Mouse (Mus musculus) activated CD4-positive, CD25-positive, alpha-beta regulatory T cell, adult 4 months (primary cell): ENCODE results near the gene Tceanc. TPM values are rescaled to one million over a fixed set of nuclear protein-coding genes. Genes with fewer than 3 reads are reported as not detected.
"Not testable (repeated sequence)": the region's sequence is repeated elsewhere in the genome, so short reads cannot be mapped to it uniquely, and the experiment has no call there.

Experiments
- ATAC-seq: one replicate; pipeline ENCODE4 v1.8.0; 2017
- polyA plus RNA-seq, 2 experiments: library from polyadenylated mRNA; unstranded; fragments of 100-300 nt; shearing (Covaris generic); gene quantifications; one replicate each; pipeline ENCODE4 v1.2.1; 2017

The Tceanc gene
- polyA plus RNA-seq, result 10 to 100 TPM in 1 of 2 experiments, 1 to 10 TPM in 1; 10.0 to 10.7 TPM

GRCm38 (mm10) chrX:166518345-166518744 lies at the start of gene Tceanc:
TSS of gene Tceanc (minus strand) at chrX:166518567.
- ATAC-seq, result no peak

DNA sequence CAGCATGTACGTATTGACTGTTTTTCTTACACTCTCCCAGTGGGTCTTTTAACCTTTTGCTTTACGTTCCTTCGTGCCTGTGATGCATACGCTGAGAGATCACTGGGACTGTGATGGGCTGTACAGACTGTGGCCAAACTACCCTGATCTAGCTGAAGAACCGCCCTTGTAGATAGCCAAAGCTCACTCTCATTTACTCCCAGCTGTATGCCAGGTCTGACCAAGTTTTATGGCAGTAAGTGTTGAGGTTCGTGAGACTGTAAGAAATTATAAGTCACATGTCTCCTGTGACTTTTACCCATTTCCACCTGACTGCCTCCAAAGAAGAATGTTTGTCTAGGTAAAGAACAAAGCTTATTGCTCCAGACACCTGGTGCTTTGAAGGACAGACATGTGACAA lies 47.6 kb upstream of the Tceanc start:
- no peak for ATAC-seq

GRCm38 (mm10) chrX:166565401-166565800 lies 47.0 kb upstream of the Tceanc start:
- no peak for ATAC-seq

- no peak for ATAC-seq
These were observed 46.5 kb upstream of the Tceanc start for GRCm38 (mm10) chrX:166564900-166565299.

- ATAC-seq, result no peak
These were observed 41.0 kb upstream of the Tceanc start for GRCm38 (mm10) chrX:166559333-166559732.

DNA sequence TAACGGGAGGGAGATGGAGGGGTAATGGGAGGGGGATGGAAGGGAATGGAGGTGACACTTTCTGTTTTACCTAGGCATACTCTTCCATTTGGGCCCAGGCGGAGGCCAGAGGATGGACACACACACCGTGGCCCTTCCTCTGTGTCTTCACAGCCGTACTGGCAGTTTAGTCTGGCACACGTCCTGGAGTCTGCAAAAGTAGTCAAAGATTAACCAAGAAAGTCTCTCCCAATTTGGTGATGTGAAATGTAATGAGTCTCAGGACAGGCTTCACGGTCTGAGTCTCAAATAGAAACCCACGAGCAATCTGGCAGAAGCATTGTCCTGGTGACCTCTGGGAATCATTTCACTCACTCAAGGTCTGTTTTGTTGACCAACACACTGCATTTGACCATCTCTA lies 34.0 kb upstream of the Tceanc start:
- no peak for ATAC-seq

DNA sequence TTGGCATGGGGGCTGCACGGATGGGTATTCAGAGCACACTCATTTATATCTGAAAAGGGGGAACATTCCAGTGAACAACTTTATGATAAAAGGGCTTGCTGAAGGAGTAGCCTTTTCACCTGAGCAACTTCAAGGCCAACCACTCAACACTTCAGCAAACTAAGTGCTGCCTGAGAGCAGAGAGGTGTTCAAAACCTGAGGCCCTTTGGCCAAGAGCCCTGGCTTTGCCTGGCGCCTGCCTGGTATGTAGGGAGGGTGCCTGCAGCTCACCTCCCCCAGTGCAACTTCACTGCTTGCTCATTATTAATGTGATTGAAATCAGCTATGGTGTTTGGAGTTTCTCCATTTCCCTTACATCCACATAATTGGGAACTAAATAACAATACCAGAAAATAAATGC lies 28.1 kb upstream of the Tceanc start:
- ATAC-seq, result no peak

DNA sequence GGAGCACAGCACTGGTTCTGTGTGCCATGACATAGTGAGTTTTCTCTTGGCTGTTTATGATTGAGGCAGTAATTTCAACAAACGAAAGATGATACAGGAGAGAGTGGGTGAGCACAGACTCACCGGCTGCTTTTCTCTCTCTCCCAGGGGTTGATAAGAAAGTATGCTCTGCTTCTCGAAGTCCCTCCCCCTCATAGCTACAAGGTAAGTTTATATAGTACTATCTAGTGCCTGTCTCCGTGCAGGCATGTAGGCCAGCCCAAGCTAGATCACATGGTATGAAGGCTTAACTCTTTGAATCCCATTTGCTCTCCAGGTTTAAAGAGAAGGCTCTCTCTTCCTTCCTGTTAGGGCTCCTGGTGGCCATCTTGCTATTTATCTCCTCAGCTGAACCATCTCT lies 16.8 kb upstream of the Tceanc start:
- ATAC-seq, result no peak

GRCm38 (mm10) chrX:166533432-166533831 lies 15.1 kb upstream of the Tceanc start:
- no peak for ATAC-seq

- no peak for ATAC-seq
These were observed 13.3 kb upstream of the Tceanc start for GRCm38 (mm10) chrX:166531671-166532070.

DNA sequence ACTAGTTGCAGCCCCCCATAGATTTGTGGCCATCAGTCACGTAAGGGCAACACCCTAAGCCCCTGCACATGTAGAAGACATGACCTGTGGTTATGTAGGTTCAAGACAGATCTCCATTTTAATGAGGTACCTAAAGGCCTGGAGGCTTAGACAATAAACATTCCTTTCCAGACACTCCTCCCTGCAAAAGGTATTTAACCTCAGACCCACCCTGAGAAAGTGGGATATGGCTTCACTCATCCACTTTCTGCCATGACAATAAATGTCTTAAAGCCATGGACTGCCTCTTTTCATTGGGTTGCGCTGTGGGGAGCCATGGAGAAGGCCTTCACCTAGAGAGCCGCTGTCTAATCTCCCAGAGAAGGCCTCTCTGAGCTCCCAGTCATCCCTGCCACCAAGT lies 9.8 kb upstream of the Tceanc start:
- ATAC-seq, result no peak

DNA sequence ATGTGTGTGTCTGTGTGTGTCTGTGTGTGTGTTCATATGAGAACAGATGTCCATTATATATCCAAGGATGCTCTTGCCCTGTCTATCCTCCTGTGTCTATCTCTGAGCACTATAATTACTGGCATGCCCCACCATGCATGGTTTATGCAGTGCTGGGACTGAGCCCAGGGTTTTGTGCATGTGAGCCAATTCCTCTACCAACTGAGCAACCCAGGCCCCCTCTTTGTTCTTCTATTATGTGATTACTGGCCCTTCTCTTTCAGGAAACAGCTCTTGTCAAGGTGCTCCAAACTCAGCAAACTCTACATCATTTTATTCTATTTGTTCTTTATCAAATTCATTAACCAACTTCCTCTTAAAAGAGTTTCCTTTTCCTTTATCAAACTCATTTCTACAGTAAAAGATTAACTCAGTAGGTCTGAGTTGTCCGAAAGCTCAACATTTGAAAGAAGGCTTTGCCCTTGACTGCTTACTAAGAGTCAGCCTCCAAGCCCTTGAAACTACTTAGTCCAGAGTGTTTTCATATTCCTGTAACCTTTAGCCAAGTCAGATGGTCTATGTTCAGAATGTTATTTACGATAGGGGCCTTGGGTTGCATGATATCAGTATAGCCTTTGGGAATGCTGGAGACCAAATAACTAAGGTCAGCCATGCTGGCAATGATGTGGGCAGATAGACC lies 7.4 kb upstream of the Tceanc start:
- ATAC-seq, result no peak

GRCm38 (mm10) chrX:166520782-166521181 lies 2.4 kb upstream of the Tceanc start:
- ATAC-seq, result no peak

- no peak for ATAC-seq
These were observed 1.7 kb downstream of the Tceanc start for GRCm38 (mm10) chrX:166516631-166517030.

DNA sequence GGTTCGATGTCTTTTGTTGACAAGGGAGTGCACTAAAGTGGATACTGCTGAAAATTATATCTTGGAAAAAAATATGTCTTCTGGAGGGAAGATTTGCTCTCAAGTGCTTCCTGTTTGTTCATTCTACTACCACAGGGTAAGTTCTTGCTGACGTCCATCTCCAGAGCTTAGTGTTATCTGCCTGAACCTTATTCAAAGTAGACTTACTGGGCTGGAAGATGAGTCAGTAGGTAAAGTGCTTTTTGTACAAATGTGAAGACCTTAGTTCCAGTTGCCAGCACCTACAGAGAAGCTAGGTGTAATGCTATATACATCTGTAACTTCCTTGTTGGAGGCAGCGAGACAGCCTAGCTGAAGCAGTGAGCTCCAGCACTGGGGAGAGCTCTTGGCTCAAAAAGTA lies 2.4 kb downstream of the Tceanc start:
- no peak for ATAC-seq

DNA sequence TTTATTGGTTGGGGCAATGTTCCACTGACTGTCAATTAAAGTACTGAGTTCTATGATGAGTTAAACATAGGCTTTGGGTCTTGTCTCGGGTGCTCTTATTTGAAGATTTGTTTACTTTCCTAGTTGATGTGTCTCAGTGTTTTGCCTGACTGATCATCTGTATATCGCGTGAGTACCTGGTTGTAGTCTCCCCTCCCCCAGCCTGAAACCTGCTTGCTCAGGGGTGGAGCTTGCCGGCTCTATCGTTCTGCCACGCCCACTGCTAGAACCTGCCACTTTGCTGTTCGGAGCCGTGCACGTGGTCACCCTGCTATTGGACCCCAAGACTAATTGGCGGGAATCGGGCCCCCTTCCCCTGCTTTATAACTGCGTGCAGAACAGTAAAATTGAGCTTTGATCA lies 4.3 kb downstream of the Tceanc start:
- ATAC-seq, result not testable (repeated sequence)

- no peak for ATAC-seq
These were observed 6.3 kb downstream of the Tceanc start for GRCm38 (mm10) chrX:166512071-166512470.

DNA sequence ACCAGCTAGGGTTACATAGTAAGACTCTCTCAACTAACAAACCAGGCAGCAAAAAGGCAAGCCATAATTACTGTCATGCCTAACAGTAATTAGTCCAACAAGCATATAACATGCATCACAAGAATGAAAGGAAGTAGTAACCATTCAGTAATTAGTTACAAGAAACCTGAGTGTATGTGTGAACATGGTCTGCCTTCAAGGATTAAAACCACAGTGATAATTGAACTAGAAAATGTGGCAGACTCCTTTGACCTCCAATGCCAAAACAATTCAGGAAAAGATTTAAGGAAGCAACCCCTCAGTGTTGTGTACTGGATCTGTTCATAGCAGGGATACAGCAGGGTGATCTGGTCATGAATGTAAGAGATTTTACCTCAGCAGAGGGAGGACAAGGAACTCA lies 7.3 kb downstream of the Tceanc start:
- ATAC-seq, result no peak

GRCm38 (mm10) chrX:166509761-166510738 lies 8.3 kb downstream of the Tceanc start:
- ATAC-seq, result peak; percentile 94

- ATAC-seq, result no peak
These were observed 13.9 kb downstream of the Tceanc start for GRCm38 (mm10) chrX:166504421-166504820.

- ATAC-seq, result no peak
These were observed 18.7 kb downstream of the Tceanc start for GRCm38 (mm10) chrX:166499496-166500190.

DNA sequence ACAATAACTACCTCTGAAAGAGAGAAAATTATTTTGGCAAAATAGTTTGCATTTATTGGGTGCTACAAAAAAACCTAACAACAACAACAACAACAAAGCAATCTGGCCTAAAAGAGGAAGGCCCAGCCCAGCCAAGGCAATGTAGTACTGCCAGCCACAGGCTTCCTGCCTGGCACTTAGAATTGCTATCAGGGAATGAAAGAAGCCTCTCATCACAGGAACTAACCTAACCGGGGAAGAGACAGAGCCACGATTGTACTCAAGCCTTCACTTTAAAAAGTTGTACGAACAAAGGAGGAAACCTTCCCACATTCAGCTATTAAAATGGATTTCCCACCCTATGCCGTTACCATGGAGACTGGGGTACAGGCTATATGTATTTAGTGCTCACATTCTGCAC lies 20.6 kb downstream of the Tceanc start:
- no peak for ATAC-seq

DNA sequence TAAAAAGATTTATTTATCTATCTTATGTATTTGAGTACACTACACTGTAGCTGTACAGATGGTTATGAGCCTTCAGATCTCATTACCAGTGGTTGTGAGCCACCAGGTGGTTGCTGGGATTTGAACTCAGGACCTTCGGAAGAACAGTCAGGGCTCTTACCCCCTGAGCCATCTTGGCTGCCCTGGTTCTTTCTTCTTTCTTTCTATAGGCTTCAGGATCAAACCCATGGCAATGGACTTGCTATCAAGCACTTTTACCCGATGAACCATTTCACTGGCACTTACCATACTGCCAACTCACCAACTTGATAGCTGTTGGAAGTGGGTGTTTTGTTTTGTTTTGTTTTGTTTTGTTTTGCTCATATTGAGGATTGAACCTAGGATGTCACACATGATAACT lies 23.3 kb downstream of the Tceanc start:
- ATAC-seq, result no peak
